Mouse (Mus musculus) liver, embryonic 14.5 days (tissue): ENCODE results near the gene Slamf7.
A peak's percentile ranks its signal among the peaks of the same experiment; 100 is the strongest.

ENCODE experiments used
- CTCF ChIP-seq: IDR thresholded peaks from 2 replicates; pipeline ENCODE4 v1.5.1; 2016; ENCODE audit warnings: antibody characterized with exemption, low read depth, control low read depth
- EP300 ChIP-seq: IDR thresholded peaks from 2 replicates; pipeline ENCODE4 v1.6.1; 2016; ENCODE audit warnings: antibody characterized with exemption, low read depth

DNA sequence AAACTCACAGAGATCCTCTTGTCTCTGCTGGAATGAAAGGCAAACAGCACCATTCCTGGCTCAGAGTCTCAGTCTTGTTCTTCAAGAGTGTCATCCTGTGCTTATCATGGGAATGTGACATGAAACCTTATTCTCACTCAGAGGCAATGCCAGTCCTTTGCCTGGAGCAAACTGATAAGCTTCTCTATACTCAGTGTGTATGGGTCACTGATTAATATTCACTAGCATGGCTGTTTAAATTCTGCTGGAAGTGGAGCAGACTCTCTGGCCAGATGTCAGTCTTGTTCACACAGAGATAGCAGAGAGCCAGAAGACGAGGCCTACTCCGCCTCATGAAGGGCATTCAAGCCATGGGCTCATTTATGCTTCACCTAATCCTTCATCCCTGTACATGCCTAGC, 68.3 kb downstream of the Slamf7 start:
- TF ChIP-seq CTCF (no peak), EP300 (peak; percentile 67)
